Mouse (Mus musculus) right cerebral cortex, postnatal 36 days (tissue): ENCODE data around the gene Il11ra1.

Source experiments
- DNase-seq, 2 experiments: peaks; one replicate each; pipeline ENCODE4 v3.0.0; 2022; ENCODE audit warnings: low spot score in 2 of 2, mixed read lengths in 1 of 2

Gene Il11ra1

DNA sequence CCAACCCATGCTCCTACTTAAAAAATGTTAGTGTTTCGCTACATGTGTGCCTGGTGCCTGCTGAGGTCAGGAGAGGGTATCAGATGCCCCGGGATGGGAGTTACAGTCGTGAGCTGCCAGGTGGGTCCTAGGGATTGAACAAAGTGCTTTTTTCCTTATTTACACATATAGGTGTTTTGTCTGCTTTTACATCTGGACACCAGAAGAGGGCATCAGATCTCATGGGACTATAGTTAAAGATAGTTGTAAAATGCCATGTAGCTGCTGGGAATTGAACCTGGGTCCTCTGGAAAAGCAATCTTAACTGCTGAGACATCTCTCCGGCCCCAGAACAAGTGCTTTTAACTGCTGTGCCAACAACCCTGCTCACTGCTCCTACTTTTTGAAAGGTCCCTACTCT lies 10.4 kb downstream of the Il11ra1 start:
- no peak for DNase-seq

DNA sequence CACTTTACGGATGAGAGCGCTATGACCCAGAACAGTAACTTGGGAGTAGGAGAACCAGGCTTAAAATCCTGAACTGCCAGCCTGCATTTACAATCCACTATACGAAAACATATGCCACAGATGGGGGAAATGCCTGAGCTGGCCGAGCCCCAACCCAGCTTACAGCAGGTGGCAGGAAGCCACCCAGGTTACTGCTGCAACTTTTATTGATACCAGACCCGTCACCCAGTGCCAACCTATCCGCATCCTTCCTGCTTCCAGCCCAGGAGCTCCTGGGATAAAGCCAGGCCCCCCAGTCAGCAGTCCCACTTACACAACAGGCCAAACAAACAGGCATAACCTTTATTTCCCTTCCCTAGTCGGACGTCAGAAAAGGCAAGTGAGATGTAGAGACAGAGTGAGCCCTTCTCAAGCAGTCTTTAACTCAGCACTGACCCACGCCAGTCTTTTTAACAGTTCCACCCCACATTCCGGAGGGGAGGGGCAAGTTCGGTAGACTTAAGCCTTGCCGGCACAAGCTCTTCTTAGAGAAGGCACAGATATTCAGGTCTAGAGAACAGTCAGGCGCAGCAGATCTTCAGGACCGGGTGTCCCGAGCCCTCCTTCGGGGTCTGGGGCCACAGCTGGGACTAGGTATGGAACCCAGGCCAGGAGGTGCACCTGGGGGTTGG lies 12.1 kb downstream of the Il11ra1 start:
- no peak for DNase-seq

DNA sequence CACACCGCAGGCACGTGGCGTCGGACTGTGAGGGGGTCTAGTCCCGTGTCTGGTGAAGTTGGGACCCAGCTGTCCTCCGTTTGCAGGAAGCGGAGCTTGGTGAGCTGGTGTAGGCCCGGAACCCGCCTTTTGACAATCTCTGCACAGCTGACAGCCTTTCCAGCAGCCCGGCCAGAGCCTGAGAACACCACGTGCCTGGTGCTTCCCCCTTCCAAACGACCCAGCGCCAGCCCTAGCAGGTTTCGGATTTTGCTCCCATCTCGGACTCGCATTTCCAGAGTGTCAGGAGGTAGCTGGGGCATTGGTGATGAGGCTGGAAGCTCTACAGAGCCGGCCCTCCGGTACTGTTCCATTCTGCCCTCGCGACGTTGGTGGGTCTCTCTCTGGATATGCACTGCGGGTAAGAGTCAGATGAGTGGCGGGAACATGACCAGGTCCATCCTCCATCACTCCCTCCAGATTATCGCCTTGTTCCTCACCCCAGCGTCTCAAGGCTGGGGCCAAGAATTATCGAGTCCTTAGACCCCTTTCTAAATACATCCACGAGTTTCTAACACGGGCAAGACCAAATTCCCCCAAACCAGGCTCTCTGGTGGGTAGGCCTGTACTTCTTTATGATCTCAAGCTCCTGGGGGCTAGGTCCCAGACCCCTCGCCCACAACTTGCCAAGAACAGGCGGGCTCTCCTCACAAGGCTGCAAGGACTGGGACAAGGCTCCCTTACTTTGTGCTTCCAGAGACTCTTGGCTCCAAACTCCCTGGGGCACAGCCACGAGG lies 12.8 kb downstream of the Il11ra1 start:
- no peak for DNase-seq

DNA sequence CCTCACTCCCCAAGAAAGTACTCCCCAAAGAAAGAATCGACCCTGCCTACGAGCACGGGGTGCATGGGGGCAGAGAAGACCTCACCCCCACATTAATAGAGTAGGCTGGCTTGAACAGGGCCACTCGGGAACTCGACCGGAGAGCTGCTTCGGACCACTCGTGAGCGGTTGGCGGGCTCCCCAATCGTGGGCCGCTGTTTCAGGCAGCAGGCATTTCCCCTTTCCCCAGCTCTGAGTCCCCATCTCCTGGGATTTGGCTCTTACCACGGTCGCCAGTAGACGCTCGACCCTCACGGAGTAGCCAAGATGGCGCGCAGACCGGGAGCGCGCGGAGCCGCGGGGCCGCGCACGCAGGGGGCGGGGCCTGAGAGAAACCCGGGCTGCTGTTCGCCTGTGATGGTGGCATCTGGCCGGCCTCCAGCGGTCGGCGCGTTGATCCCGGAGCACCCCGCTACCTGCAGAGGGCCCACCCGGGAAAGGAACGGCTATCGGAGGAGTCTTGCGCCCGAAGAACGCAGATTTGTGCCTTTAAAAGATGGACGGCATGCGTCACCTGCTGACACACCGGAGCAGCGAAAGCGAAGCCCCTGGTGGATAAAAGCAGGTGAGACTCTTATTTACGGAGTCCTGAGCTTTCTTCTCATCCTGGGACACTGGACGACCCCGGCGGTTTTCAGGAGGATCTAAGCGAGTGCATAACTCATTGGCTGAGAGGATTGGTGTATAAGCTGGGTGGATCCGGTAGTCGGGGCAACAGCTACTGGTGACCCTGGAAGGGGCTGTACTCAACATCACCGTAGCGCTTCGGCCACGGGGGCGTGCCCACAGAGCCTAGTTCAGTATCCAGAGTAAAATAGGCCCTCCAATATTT lies 13.6 kb downstream of the Il11ra1 start, which contains the start of gene Rpp25l:
Rpp25l (minus strand) TSS at position 338 of the 871 bp plus-strand sequence.
- peak in 1 of 2 experiments; percentile 71 for DNase-seq

DNA sequence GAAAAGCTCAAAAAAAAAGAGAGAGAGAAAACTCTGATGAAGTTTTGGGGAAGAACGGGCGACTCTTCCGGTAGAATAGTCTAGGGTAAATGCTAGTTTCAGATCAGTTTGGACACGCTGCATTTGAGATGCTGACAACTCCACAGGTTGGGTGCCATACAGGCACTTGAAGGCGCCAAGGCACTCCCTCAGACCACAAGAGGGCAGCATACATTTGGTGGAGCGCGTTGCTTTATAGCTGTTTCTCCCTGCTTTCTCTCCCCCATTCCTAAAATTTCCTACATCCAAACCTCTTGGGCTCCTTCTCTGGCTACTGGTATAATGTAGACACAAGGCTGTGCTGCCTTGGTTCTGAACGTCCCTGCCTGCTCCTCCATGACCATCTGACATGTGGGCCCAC lies 14.5 kb downstream of the Il11ra1 start:
- no peak for DNase-seq

DNA sequence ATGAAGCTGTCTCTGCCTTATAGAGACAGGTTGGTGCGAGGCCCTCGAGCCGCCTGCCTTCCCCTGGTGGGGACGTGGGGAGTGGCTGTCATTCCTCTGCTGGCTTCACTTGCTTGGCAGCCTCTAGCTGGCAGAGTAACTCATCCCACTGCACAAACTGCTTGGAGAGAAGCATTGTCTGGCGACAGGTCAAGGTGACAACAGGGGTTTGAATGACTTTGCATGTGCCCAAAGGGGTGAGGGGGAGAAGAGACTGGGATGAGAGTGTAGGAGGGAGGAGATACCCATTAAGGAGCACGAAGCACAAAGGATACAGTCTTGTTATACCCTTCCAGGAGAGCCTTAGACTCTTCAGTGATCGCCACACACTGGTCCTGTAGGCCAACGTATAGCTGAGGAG lies 15.3 kb downstream of the Il11ra1 start:
- no peak for DNase-seq

DNA sequence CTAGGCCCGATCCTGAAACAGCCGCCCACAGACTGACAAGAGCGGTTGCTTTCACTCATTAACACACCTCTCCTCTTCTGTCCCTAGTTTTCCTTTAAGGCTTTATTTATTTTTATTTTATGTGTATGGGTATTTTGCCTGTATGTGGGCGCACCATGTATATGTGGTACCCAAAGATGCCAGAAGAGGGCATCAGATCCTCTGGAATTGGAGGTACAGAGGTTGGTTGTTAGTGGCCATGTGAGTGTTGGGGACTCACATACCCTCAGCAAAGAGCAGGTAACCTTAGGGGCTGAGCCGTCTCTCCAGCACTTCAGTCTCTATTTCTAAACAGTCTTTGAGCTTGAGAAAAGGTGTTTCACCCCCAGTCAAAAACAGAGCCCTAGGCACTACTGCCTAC lies 15.8 kb downstream of the Il11ra1 start:
- no peak for DNase-seq

DNA sequence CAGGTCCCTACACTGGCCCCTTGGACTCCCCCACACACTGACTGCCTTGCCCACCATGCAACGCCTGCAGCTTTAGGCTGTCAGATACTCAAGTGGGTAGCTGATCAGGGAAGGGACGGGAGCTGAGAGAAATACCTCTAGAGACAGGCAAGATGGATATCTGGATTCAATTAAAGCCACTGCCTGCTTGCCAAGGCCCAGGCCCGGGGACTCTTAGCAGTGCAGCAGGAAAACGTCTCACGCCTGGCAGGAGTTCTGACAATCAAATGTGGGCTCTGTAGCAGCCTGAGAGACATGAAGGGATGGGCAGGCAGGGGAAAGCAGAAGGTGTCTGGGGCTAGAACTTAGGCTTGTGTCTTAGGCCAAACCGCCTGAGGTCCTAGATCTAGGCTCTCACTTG lies 17.0 kb downstream of the Il11ra1 start:
- DNase-seq: no peak

DNA sequence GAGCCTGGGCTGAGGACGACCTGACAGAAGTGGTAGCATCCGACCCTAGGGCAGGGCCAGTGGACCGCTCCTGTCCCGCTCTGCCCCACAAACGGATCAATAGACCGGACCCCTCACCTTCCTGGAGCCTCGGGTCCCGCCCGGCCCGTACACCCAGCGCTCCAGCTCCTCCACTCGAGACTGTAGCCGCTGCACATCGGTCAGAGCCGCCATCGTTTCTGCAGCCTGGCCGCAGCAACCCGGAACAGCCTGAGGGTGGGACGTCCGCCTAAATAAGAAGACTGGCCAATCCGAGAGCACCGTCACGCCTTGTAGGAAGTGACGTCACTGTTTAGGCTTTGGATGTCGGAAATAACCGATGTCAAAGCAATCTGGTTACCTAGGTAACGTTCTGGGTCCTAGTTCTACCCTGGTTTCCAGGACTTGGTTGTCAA lies 23.1 kb downstream of the Il11ra1 start, which contains the start of gene Dctn3:
Dctn3 (minus strand) TSS at position 253 of the 434 bp plus-strand sequence.
- peak; percentile 92 to 97 for DNase-seq

DNA sequence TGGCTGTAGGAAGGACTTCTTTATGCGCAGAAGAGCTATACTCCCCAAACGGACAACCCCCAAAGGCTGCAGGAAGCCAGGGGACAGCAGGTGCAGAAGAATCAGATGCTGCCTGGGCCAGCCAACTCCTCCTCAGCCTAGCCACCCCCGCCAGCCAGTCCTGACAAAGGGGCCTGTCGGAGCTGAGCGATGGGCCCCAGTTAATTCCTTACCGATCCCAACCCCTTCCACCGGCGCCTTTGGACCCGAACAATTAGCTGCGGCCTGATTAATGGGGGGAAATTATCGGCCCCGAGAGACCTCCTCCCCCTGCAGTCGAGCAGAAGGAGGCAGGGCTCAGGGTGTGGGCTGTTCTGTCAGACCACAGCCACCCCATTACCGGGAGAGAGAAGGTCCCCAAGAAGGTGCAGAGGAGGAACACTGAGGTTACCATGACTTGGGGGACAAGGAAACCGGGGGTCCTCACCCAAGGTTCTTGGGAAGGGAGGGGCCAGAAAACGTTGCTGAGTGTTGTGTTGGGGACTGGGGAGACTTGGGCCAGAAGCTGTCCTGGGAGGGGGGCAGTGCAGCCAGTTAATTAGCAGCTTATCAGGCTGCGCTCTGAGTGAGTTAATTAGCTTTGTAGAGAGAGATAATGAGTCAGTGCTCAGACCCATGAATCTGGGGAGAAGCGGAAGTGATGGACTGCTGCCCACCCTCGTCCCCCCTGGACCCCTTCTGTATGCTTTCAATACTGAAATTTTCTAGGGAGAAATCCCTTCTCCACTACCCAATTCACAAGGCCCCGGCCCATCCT lies 27.2 kb downstream of the Il11ra1 start:
- no peak for DNase-seq

DNA sequence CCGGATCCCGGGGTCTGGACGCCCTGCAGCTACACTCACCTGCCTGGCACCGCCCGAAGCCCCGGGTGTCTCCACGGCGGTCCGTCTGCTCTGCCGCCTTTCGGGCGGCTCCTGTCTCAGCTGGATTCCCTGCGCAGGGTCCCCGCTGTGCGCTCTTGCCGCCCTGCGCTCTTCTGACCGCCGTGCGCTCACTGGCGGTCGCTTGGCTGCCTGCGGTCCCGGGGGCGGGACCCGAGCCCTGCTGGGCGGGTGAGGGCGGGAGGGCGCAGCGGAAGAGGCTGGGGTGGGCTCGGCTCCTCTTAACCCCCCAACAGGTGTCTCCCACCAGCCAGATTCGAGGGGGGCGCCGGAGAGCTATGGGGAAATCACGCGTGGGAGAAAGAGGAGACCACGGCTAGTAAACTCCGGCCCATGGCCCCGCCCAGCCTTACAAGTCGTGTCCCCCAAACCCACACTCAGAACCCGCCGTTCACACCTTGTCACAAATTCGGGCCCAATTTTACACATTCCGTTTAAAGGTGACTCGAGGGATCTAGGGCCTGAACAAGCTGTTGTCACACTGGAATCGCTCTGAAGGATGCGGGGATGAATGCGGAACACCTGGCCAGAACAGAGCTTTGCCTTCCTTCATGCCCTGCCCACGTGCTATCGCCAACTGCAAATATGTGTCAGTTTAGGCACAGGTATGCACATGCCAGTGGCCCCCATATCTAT lies 31.4 kb downstream of the Il11ra1 start, which contains the start of gene Arid3c:
Arid3c (minus strand) TSS at position 91 of the 714 bp plus-strand sequence.
- DNase-seq: no peak

DNA sequence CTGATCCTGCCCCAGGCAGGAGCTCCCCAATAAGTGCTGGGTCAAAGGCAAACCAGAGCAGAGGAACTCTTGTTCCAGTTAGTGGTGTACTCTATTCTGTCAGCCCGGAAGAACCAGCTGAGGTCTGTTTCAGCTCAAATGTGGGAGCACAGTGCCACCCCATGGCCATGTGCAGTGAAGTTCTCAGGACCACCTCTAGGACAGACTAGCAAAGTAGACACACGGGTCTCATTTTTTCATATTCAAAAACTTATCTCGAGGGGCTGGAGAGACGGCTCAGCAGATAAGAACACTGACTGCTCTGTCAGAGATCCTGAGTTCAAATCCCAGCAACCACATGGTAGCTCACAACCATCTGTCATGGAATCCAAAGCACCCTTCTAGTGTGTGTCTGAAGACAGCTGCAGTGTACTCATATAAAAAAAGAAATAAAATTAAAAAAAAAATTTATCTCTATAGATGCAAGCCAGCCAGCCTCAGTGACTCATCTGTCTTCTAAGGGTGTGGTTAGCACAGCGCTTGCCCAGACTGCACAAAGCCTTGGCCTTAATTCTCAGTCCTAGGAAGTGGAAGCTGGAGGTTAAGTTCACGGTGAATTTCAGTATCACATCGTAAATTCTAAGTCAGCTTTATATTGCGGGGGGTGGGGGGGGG lies 37.9 kb downstream of the Il11ra1 start:
- DNase-seq: peak; percentile 72 to 74

DNA sequence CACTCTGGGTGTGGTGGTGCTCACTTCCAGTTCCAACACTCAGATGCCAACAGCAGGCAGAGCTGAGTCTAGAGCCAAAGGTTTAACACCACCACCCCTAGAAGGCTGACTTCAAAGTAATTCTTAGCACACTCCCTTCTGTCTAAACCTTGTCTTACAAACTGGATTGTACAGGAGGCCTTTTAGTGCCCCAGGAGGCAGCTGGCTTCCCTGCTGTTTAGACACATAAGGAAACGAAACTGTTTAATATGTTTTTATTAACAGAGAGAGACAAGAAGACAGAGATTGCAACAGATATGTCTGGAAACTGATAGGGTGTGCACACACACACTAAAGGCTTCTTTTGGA lies 38.4 kb downstream of the Il11ra1 start:
- DNase-seq: no peak

DNA sequence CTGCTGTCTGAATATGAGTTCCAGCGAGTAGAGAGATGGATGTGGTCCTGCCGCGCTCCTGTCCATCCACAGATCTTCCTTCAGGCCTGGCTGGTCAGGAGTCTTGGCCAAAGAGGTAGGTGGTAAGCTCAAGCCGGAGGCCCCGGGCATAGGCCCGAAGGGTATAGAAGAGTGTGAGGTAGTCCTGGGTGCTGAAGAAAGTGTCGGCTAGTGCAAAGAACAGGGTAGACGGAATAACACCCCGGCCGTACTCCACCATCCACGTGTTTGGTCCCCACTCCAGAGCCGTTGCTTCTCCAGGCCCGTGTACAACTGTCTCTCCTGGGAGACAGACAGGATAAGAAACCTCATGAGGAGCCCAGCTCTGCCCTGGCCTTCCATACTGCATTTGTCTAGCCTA lies 39.5 kb downstream of the Il11ra1 start:
- no peak for DNase-seq

DNA sequence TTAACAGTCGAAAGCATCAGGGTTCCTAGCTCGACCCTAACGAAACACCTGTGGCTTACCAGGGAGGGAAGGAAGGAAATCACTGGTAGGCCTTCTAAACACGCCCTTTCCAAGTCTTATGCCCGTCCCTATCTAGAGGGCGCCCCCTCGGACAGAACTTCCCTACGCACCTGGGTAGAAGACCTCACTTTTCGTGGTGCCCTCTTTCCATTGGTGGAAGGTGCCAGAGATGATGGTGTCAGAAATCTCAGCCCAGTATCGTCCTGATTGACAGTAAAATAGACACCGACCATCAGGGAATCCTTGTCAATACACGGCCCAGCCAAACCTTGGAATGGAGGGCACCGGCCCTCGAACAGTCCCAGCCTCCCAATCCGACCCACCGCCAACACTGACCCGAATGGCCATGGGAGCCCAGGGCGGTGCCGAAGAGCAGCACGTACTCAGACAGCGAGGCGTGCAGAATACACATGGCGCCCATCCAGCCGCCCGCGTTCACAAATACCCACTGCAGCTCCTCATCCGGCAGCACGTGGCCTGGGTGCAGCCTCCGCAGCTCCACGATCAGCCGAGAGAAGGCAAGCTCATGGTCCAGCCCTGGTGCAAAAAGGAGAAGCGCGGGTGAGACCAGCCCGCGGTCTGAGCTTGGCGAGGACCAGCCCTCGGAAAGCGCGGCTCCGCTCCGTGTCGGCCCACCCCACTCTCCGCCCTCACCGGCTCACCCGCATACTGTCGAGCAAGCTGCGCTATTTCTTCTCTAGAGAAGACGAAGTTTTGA lies 40.8 kb downstream of the Il11ra1 start:
- peak; percentile 76 for DNase-seq

DNA sequence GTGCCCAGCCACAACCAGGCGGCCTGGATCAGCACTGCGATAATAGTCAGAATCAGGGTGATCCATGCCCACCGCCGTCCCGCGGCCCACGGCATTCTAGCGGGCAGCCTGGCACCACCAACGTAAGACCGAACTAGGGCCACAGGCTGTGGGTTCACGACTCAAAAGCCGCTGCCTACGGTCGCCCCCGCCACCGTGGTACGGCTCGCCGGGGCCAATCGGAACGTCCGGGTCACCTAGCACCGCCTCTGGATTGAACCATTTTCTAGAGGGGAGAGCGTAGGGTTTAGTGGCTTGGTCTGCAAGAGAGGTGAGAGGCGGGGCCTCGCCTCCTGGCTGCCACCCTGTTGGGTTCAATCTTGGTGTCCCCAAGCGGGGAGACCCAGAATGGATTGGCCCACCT lies 41.4 kb downstream of the Il11ra1 start:
- peak; percentile 92 to 96 for DNase-seq

DNA sequence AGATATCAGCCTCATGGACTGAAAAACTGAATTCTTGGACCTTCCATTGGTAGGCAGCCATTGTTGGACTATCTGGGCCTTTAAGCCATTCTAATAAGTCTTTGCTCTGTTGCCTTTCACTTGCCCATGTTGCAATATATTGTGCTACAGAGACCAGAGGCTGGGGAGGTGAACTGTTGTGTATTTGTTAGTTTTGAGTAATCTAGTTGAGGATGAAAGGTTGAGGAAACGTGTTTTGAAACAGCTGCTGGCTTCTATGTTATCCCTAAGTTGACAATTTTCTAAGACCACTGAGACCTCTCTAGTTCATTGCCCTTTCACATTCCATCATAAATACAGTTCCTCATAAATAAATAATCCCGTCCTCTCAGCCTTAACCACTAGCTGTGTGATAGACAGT lies 44.3 kb downstream of the Il11ra1 start:
- DNase-seq: no peak

DNA sequence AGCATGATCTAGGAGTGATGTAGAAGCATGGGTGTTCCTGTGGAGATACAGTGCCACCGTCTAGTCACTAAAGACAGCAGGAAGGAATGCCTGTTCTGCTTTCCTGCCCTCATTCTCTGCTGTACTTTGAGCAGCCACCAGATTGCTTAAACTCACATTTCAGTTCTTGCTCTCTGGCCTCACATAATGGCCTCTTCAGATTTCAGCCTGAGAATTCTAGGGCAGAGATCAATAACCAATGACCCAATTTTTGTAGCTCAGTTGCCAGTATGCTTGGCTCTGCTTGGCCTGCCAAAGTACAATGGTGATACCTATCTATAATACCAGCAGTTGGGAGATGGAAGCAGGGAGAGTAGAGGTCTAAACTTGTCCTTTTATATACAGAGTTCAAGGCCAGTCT lies 45.2 kb downstream of the Il11ra1 start:
- DNase-seq: no peak

DNA sequence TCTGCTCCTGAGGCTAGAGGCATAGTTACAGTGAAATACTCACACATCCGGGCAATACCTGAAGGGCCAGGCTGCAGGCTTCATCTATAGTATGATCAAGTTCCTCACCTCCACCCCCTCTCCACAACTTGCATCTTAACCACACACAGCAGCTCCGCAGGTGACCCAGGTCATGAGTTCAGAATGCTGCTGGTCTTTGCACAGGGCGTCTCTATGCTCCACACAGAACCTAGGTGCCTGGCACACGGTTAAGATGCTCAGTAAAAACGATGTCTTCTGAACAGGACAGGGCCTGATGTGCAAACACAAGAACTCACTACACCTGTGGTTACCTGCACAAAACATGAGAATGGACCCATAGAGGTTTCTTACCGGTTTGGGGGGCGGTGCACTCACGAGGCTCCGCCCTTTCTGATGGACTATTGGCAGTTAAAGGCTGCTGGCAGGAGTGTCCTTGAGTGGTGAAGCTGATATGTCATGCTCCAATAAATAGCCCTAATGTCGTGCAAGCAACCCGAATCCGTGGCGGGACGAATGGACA lies 55.1 kb downstream of the Il11ra1 start, which contains the start of gene Galt:
Galt (plus strand) TSS at position 432 of the 541 bp plus-strand sequence.
- peak in 1 of 2 experiments; percentile 62 for DNase-seq
